Mouse (Mus musculus) small intestine, adult 2 months (tissue): ENCODE results near the gene Wdr63.

Experiments used
- CTCF ChIP-seq: fragments of 200-500 bp; IDR thresholded peaks from 2 replicates; pipeline ENCODE4 v1.5.1; 2012; ENCODE audit warnings: low read depth, mild to moderate bottlenecking, control low read depth, inconsistent platforms, low read length, moderate library complexity, mixed read lengths; ENCODE audit not compliant: insufficient replicate concordance, insufficient read length; ENCODE audit errors: extremely low read depth
- POLR2A ChIP-seq: fragments of 200-500 bp; IDR thresholded peaks from 2 replicates; pipeline ENCODE4 v1.6.1; 2012; ENCODE audit warnings: low read depth, mild to moderate bottlenecking, control low read depth, inconsistent platforms, low read length, moderate library complexity

DNA sequence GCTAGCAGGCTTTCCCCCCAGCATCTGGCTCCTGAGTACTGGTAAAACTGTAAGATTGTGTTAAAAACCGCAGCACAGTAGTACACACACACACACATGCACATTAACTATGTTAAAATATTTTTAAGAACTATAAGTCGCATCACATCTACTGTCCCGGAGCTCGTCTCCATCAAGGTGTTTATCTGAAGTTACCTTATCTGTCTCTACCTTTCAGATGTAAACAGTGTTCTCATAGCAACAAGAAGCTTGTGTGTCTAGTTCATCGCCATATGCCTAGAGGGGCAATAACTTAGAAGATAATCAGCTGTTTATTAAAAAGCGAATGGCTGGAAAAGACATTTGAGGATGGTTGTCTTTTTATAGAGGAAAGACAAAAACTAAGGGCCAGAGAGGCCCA lies 82.4 kb downstream of the Wdr63 start:
- no peak for TF ChIP-seq CTCF
- TF ChIP-seq POLR2A = no peak
